Mouse (Mus musculus) cortical plate, adult 2 months (tissue): ENCODE measurements at regions not wholly inside any gene's neighbourhood (a gene's known extent, or its start where the extent isn't known, plus 50 kb on each side); places are given as distances from the start of the nearest gene placed in this dataset.

Source experiments
- CTCF ChIP-seq: fragments of 200-500 bp; IDR thresholded peaks from 2 replicates; pipeline ENCODE4 v1.5.1; 2011; ENCODE audit warnings: mild to moderate bottlenecking, control low read depth, low read length; ENCODE audit not compliant: insufficient read depth; ENCODE audit errors: extremely low read depth
- POLR2A ChIP-seq: fragments of 200-500 bp; IDR thresholded peaks from 2 replicates; pipeline ENCODE4 v1.6.1; 2011; ENCODE audit warnings: mild to moderate bottlenecking, low read length, control low read depth; ENCODE audit not compliant: insufficient read depth; ENCODE audit errors: extremely low read depth

GRCm38 (mm10) chr1:73361300-73361699 lies 345.6 kb upstream of the Tnp1 start:
- TF ChIP-seq CTCF (no peak), POLR2A (no peak)
